Mouse (Mus musculus): ENCODE results near the gene Alpk3. TPM values are rescaled to one million over a fixed set of nuclear protein-coding genes. Genes with fewer than 3 reads are reported as not detected.

Gene Alpk3
- polyA plus RNA-seq (2016; fragmentation: Nextera tagmentation; extraction: Ambion mirVana) = 0.25 and 0.52 TPM in 2 replicates

DNA sequence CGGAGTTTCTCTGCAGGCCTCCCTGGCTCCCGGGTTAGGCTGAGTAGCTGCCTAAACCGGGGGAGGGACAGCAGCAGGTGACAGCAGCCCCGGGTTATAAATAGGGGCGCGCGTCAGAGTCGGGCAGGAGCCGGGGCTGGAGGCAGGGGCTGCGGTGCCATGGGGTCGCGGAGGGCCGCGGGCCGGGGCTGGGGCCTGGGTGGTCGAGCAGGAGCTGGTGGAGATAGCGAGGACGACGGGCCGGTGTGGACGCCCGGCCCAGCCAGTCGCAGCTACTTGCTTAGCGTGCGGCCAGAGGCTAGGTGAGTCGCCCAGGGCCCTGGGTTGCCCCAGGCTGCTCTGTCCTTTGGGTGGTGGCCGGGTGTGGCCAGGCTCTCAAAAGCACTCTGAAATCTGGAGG, at the start of gene Alpk3:
TSS of gene Alpk3 (plus strand) at position 130 of the 400 bp plus-strand sequence.
- H3K4me2 ChIP-seq (replicated peaks) = peak within 1 kb of the TSS; percentile 36
- H3K36me3 ChIP-seq = no peaks in the 10 kb centered on the region
- ATAC-seq (ENCODE audit: low FRiP score, low read depth) = no peak
- H3K27ac ChIP-seq = no peak within 1 kb of the TSS
- WGBS = 30% methylated on average over 27 of the region's 27 CpGs
- H3K9ac ChIP-seq = no peak within 1 kb of the TSS
- no peak within 1 kb of the TSS for H3K4me3 ChIP-seq
- H3K4me1 ChIP-seq = no peaks in the 10 kb centered on the region
- H3K27me3 ChIP-seq (replicated peaks) = no peaks in the 10 kb centered on the region
- H3K9me3 ChIP-seq = no peaks in the 10 kb centered on the region

- Histone ChIP-seq H3K4me1 (no peaks in the 10 kb centered on the region), H3K9me3 (no peaks in the 10 kb centered on the region), H3K9ac (no peak overlapping the region), H3K4me3 (no peak overlapping the region), H3K27ac (no peak overlapping the region), H3K4me2 (replicated peaks) (no peak overlapping the region), H3K27me3 (replicated peaks) (no peaks in the 10 kb centered on the region), H3K36me3 (peaks cover 11% of the 10 kb centered on the region; the same call in 1 of the 2 replicates)
- WGBS = 80% methylated on average over 3 of the region's 3 CpGs
- no peak for ATAC-seq (ENCODE audit: low FRiP score, low read depth)
These were observed 49.1 kb upstream of the Alpk3 start for GRCm38 (mm10) chr7:81008285-81008684.

DNA sequence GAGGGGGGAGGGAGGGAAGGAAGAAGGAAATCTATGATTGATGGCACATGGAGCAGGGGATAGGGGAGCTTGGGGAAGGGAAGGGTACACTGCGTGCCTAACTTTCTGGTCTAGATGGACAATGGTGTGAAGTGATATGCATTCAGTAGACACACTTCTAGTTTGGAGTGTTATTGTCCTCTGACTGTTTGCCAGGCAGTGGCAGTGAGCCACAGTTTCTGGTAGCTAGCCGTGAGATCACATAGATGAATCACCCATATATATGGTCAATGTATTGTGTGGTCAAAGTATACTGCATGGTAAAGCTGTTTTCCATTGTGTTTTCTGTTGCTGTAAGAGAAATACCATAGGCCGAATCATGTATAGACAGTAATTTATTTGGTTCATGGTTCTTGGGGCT, 45.8 kb upstream of the Alpk3 start:
- Histone ChIP-seq H3K27me3 (replicated peaks) (no peaks in the 10 kb centered on the region), H3K4me2 (replicated peaks) (no peak overlapping the region), H3K36me3 (peaks cover 11% of the 10 kb centered on the region; the same call in 1 of the 2 replicates), H3K9ac (no peak overlapping the region), H3K4me1 (no peaks in the 10 kb centered on the region), H3K4me3 (no peak overlapping the region), H3K9me3 (no peaks in the 10 kb centered on the region), H3K27ac (no peak overlapping the region)
- ATAC-seq (ENCODE audit: low FRiP score, low read depth) = no peak
- 95% methylated on average over 3 of the region's 3 CpGs for WGBS

DNA sequence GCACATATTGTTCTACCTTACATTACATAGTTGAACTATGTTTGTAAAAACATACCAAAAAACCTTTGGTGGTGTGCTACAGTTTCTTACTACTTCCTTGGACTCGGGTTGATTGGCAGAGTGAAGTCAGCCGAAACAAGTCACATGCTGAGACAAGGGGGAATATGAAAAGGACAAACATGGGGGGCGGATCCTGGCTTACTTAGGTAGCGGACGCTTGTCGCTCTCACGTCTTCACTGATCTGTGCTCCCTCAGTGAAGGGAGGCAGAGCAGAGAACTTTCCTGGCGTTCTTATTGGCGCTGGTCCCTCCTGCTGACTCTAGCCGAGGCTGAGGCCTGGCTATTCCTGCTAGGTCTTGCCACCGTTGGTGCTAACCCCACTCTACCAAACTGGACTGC, 37.1 kb upstream of the Alpk3 start:
- Histone ChIP-seq H3K9ac (no peak overlapping the region), H3K9me3 (no peaks in the 10 kb centered on the region), H3K4me1 (no peaks in the 10 kb centered on the region), H3K27ac (no peak overlapping the region), H3K36me3 (peaks cover 22% of the 10 kb centered on the region), H3K27me3 (replicated peaks) (no peaks in the 10 kb centered on the region), H3K4me3 (no peak overlapping the region), H3K4me2 (replicated peaks) (no peak overlapping the region)
- ATAC-seq (ENCODE audit: low FRiP score, low read depth) = no peak
- whole genome bisulfite sequencing = 77% methylated on average over 11 of the region's 11 CpGs

DNA sequence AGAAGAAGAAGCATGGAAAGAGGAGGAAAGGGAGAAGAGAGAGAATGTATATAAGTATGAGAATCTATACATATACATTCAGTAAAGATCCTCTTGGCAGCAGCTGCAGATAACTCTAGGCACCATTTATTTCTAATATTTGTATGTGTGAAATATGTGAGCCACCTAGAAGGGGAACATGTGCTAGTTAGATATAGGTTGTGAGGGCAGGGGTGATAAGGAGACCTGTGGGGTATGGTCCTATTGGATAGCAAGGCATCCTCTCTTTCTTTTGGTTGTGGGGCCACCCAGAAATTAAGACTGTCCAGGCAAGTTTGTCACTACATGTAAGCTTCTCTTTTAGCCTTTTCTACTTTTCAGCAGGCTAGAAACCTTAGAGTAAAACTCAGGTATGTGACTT, 34.7 kb upstream of the Alpk3 start:
- Histone ChIP-seq H3K4me1 (no peaks in the 10 kb centered on the region), H3K9me3 (no peaks in the 10 kb centered on the region), H3K36me3 (peaks cover 44% of the 10 kb centered on the region)

GRCm38 (mm10) chr7:81024118-81024517, 33.3 kb upstream of the Alpk3 start:
- H3K36me3 ChIP-seq = peaks cover 48% of the 10 kb centered on the region
- H3K4me1 ChIP-seq = no peaks in the 10 kb centered on the region
- H3K4me2 ChIP-seq (replicated peaks) = no peak overlapping the region
- WGBS = 64% methylated on average over 5 of the region's 5 CpGs
- H3K4me3 ChIP-seq = no peak overlapping the region
- H3K9ac ChIP-seq = no peak overlapping the region
- H3K27ac ChIP-seq = no peak overlapping the region
- no peak for ATAC-seq (ENCODE audit: low FRiP score, low read depth)
- no peaks in the 10 kb centered on the region for H3K9me3 ChIP-seq
- H3K27me3 ChIP-seq (replicated peaks) = no peaks in the 10 kb centered on the region

More for the DNA sequence above, 34.7 kb upstream of the Alpk3 start:
- Histone ChIP-seq H3K27me3 (replicated peaks) (no peaks in the 10 kb centered on the region), H3K4me2 (replicated peaks) (no peak overlapping the region), H3K4me3 (no peak overlapping the region), H3K27ac (no peak overlapping the region), H3K9ac (no peak overlapping the region)
- no peak for ATAC-seq (ENCODE audit: low FRiP score, low read depth)

DNA sequence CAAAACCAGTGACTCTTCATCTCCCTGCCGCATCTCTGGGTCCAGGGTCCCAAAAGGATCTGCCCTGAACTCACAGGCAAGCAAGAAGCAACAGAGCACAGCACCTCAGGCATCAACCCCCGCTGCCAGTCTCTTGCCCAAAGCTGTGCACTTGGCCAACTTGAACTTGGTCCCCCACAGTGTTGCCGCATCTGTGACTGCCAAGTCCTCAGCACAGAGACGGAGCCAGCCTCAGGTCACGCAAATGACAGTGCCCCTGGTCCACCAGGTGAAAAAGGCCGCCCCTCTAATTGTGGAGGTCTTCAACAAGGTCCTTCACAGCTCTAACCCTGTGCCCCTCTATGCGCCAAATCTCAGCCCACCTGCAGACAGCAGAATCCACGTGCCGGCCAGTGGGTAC, 32.7 kb upstream of the Alpk3 start:
- no peak overlapping the region for H3K27ac ChIP-seq
- no peak for ATAC-seq (ENCODE audit: low FRiP score, low read depth)
- H3K4me2 ChIP-seq (replicated peaks) = no peak overlapping the region
- H3K9ac ChIP-seq = no peak overlapping the region
- H3K4me3 ChIP-seq = no peak overlapping the region
- no peaks in the 10 kb centered on the region for H3K27me3 ChIP-seq (replicated peaks)
- H3K9me3 ChIP-seq = no peaks in the 10 kb centered on the region
- 95% methylated on average over 9 of the region's 9 CpGs for WGBS
- H3K36me3 ChIP-seq = peaks cover 53% of the 10 kb centered on the region
- no peaks in the 10 kb centered on the region for H3K4me1 ChIP-seq

GRCm38 (mm10) chr7:81025751-81026150, 31.6 kb upstream of the Alpk3 start:
- no peaks in the 10 kb centered on the region for H3K27me3 ChIP-seq (replicated peaks)
- no peak overlapping the region for H3K9ac ChIP-seq
- WGBS = 96% methylated on average over 2 of the region's 2 CpGs
- H3K36me3 ChIP-seq = peaks cover 63% of the 10 kb centered on the region
- no peak overlapping the region for H3K4me2 ChIP-seq (replicated peaks)
- no peak overlapping the region for H3K27ac ChIP-seq
- H3K9me3 ChIP-seq = no peaks in the 10 kb centered on the region
- ATAC-seq (ENCODE audit: low FRiP score, low read depth) = no peak
- no peak overlapping the region for H3K4me3 ChIP-seq
- no peaks in the 10 kb centered on the region for H3K4me1 ChIP-seq

GRCm38 (mm10) chr7:81039711-81040110, 17.7 kb upstream of the Alpk3 start:
- H3K36me3 ChIP-seq = peaks cover 77% of the 10 kb centered on the region
- WGBS = 92% methylated on average over 2 of the region's 2 CpGs
- H3K4me3 ChIP-seq = no peak overlapping the region

GRCm38 (mm10) chr7:81043023-81043620, 14.3 kb upstream of the Alpk3 start:
- Histone ChIP-seq H3K27me3 (replicated peaks) (no peaks in the 10 kb centered on the region), H3K9me3 (no peaks in the 10 kb centered on the region), H3K4me3 (no peak overlapping the region), H3K4me2 (replicated peaks) (no peak overlapping the region), H3K27ac (no peak overlapping the region), H3K9ac (no peak overlapping the region), H3K4me1 (no peaks in the 10 kb centered on the region), H3K36me3 (peaks cover 57% of the 10 kb centered on the region)
- ATAC-seq (ENCODE audit: low FRiP score, low read depth) = no peak
- 91% methylated on average over 5 of the region's 5 CpGs for WGBS

More at GRCm38 (mm10) chr7:81039711-81040110, 17.7 kb upstream of the Alpk3 start:
- H3K4me1 ChIP-seq = no peaks in the 10 kb centered on the region
- no peak for ATAC-seq (ENCODE audit: low FRiP score, low read depth)
- no peak overlapping the region for H3K27ac ChIP-seq
- no peak overlapping the region for H3K9ac ChIP-seq
- no peaks in the 10 kb centered on the region for H3K9me3 ChIP-seq
- H3K4me2 ChIP-seq (replicated peaks) = no peak overlapping the region
- H3K27me3 ChIP-seq (replicated peaks) = no peaks in the 10 kb centered on the region

DNA sequence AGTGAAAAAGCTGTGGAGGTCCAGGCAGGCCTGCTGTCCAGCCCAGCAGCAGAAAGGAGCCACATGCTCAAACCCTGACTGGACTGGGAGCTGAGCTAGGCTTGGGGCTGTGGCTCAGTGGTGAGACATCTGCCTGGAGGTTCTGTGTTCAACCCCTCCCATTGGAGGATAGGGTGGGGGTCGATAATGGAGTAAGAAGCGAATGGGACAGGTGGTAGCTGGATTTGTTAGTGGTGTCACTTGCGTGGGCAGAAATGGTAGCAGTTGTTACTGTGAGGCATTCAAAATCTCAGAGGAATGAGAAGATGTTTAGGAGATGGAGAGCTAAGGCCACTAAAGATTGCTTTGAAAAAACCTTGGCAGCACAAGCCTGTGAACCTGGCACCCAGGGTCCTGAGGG, 9.6 kb upstream of the Alpk3 start:
- Histone ChIP-seq H3K9me3 (no peaks in the 10 kb centered on the region), H3K4me3 (no peak overlapping the region), H3K27ac (no peak overlapping the region), H3K9ac (no peak overlapping the region), H3K4me1 (no peaks in the 10 kb centered on the region), H3K36me3 (peaks cover 11% of the 10 kb centered on the region; the same call in 1 of the 2 replicates), H3K4me2 (replicated peaks) (no peak overlapping the region), H3K27me3 (replicated peaks) (no peaks in the 10 kb centered on the region)
- 88% methylated on average over 3 of the region's 3 CpGs for WGBS
- ATAC-seq (ENCODE audit: low FRiP score, low read depth) = no peak

DNA sequence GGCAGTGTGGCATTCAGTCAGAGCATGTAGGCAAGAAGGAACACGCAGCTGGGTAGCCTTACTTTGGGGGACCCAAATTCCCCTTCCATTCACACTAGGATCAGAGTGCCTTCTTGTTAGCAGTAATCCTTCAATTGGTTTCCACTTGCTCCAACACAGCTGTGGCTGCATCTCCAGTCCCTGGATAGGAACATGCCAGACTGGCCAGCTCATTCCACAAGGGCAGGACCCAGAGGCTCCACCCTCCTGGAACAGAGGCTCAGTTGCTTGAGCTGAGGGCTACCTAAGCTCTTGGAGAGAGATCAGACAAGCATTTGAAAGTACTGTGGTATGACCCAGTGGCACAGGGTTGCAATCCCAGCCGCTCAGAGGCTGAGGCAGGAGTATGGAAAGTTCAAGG, 8.9 kb upstream of the Alpk3 start:
- Histone ChIP-seq H3K4me1 (no peaks in the 10 kb centered on the region), H3K4me2 (replicated peaks) (no peak overlapping the region), H3K9me3 (no peaks in the 10 kb centered on the region), H3K9ac (no peak overlapping the region), H3K27me3 (replicated peaks) (no peaks in the 10 kb centered on the region), H3K4me3 (no peak overlapping the region), H3K27ac (no peak overlapping the region), H3K36me3 (peaks cover 6% of the 10 kb centered on the region; the same call in 1 of the 2 replicates)
- 87% methylated on average over 2 of the region's 2 CpGs for WGBS
- ATAC-seq (ENCODE audit: low FRiP score, low read depth) = no peak

GRCm38 (mm10) chr7:81049966-81050365, 7.4 kb upstream of the Alpk3 start:
- H3K9ac ChIP-seq = no peak overlapping the region
- H3K4me3 ChIP-seq = no peak overlapping the region
- no peaks in the 10 kb centered on the region for H3K36me3 ChIP-seq
- no peak overlapping the region for H3K4me2 ChIP-seq (replicated peaks)
- H3K27me3 ChIP-seq (replicated peaks) = no peaks in the 10 kb centered on the region
- no peak overlapping the region for H3K27ac ChIP-seq
- no peak for ATAC-seq (ENCODE audit: low FRiP score, low read depth)
- WGBS = 66% methylated on average over 5 of the region's 5 CpGs
- no peaks in the 10 kb centered on the region for H3K4me1 ChIP-seq
- no peaks in the 10 kb centered on the region for H3K9me3 ChIP-seq

Data from neural tube, embryonic 12.5 days (tissue).